8 mouse cellular contexts compared by ENCODE assay signal in genomic region chr1:90602759-90603560, GRCm38 (mm10). TPM values are rescaled to one million over a fixed set of nuclear protein-coding genes. Genes with fewer than 3 reads are reported as not detected.
A peak's percentile ranks its signal among the peaks of the same experiment; 100 is the strongest.
DNase-seq lines count a peak whose midpoint lies in the region; ATAC-seq and TF ChIP-seq lines count a peak whose summit lies in the region.

Cops8 (plus strand) TSS chr1:90602981.

- peak within 1 kb of the TSS; percentile 65 for H3K4me2 ChIP-seq in forebrain, embryonic 12.5 days
- peak within 1 kb of the TSS; percentile 82 for H3K4me2 ChIP-seq in heart, postnatal 0 days (ENCODE audit: low read depth, low read length)
- peak within 1 kb of the TSS; percentile 68 for H3K4me2 ChIP-seq in liver, embryonic 16.5 days (ENCODE audit: low read depth, low read length)
- peak within 1 kb of the TSS; percentile 84 for H3K4me2 ChIP-seq in neural tube, embryonic 13.5 days

- TF ChIP-seq CTCF in E14TG2a.4 (conservative IDR thresholded peaks at IDR 0.05; ENCODE audit: low read length): no peak
- no peak for TF ChIP-seq CTCF in heart, postnatal 0 days (IDR thresholded peaks at IDR 0.05; ENCODE audit: low read depth)
- TF ChIP-seq CTCF in testis, adult 2 months (IDR thresholded peaks at IDR 0.05; ENCODE audit: control insufficient read depth, insufficient read depth, insufficient replicate concordance, low read depth, low read length): no peak

- peak within 1 kb of the TSS; percentile 89 for H3K4me3 ChIP-seq in E14TG2a.4 (replicated peaks; ENCODE audit: low read length)
- peak within 1 kb of the TSS; percentile 91 for H3K4me3 ChIP-seq in forebrain, embryonic 12.5 days (replicated peaks)
- H3K4me3 ChIP-seq in heart, postnatal 0 days (ENCODE audit: low read depth, low read length): peak within 1 kb of the TSS; percentile 97
- H3K4me3 ChIP-seq in liver, embryonic 16.5 days (ENCODE audit: low read depth, low read length): peak within 1 kb of the TSS; percentile 73
- H3K4me3 ChIP-seq in neural tube, embryonic 13.5 days: peak within 1 kb of the TSS; percentile 63
- peak within 1 kb of the TSS; percentile 91 for H3K4me3 ChIP-seq in testis, adult 2 months (ENCODE audit: control insufficient read depth, low read depth, low read length)

- ATAC-seq in forebrain, embryonic 12.5 days (ENCODE audit: low FRiP score): peak; percentile 100
- peak; percentile 100 for ATAC-seq in heart, postnatal 0 days (ENCODE audit: insufficient read depth, low read depth)
- ATAC-seq in liver, embryonic 16.5 days (ENCODE audit: low read depth): peak; percentile 100
- ATAC-seq in neural tube, embryonic 13.5 days (ENCODE audit: low read depth): peak; percentile 99

- DNase-seq in c-Kit-positive CD71-positive TER-119-positive erythroid progenitor cells, embryonic 14.5 days (ENCODE audit: low spot score): peak; percentile 91
- peak; percentile 94 for DNase-seq in heart, postnatal 0 days (ENCODE audit: low spot score)
- DNase-seq in kidney, postnatal 4 days: peak; percentile 99

- H3K27ac ChIP-seq in forebrain, embryonic 12.5 days: peak within 1 kb of the TSS; percentile 56; the same call in 1 of the 2 replicates
- peak within 1 kb of the TSS; percentile 83 for H3K27ac ChIP-seq in heart, postnatal 0 days (ENCODE audit: low read depth)
- peak within 1 kb of the TSS; percentile 69 for H3K27ac ChIP-seq in liver, embryonic 16.5 days (ENCODE audit: low read length)
- peak within 1 kb of the TSS; percentile 77 for H3K27ac ChIP-seq in neural tube, embryonic 13.5 days (replicated peaks)
- H3K27ac ChIP-seq in testis, adult 2 months (ENCODE audit: control insufficient read depth, insufficient read depth, low read depth, low read length): peak within 1 kb of the TSS; percentile 58

- H3K9ac ChIP-seq in forebrain, embryonic 12.5 days: peak within 1 kb of the TSS; percentile 77
- H3K9ac ChIP-seq in heart, postnatal 0 days (replicated peaks; ENCODE audit: low read depth, low read length): peak within 1 kb of the TSS; percentile 95
- H3K9ac ChIP-seq in liver, embryonic 16.5 days (ENCODE audit: low read depth, low read length): peak within 1 kb of the TSS; percentile 70
- H3K9ac ChIP-seq in neural tube, embryonic 13.5 days: peak within 1 kb of the TSS; percentile 84

- H3K4me1 ChIP-seq in E14TG2a.4 (replicated peaks; ENCODE audit: low read depth, low read length): peaks cover 19% of the 10 kb centered on the region
- peaks cover 9% of the 10 kb centered on the region for H3K4me1 ChIP-seq in forebrain, embryonic 12.5 days
- H3K4me1 ChIP-seq in heart, postnatal 0 days (ENCODE audit: control insufficient read depth, insufficient read depth): no peaks in the 10 kb centered on the region
- H3K4me1 ChIP-seq in liver, embryonic 16.5 days (ENCODE audit: control insufficient read depth, low read depth, low read length): peaks cover 5% of the 10 kb centered on the region
- peaks cover 17% of the 10 kb centered on the region for H3K4me1 ChIP-seq in neural tube, embryonic 13.5 days (replicated peaks)
- H3K4me1 ChIP-seq in testis, adult 2 months (ENCODE audit: control insufficient read depth, insufficient read depth, low read length): peaks cover 3% of the 10 kb centered on the region; the same call in 1 of the 2 replicates

- peaks cover 6% of the 10 kb centered on the region; the same call in 1 of the 2 replicates for H3K27me3 ChIP-seq in E14TG2a.4 (ENCODE audit: insufficient read depth, low read length)
- H3K27me3 ChIP-seq in forebrain, embryonic 12.5 days: peaks cover 15% of the 10 kb centered on the region
- no peaks in the 10 kb centered on the region for H3K27me3 ChIP-seq in heart, postnatal 0 days (ENCODE audit: control insufficient read depth, insufficient read depth, low read length)
- H3K27me3 ChIP-seq in liver, embryonic 16.5 days (ENCODE audit: control insufficient read depth, insufficient read depth, low read depth, low read length): no peaks in the 10 kb centered on the region
- H3K27me3 ChIP-seq in neural tube, embryonic 13.5 days: peaks cover 17% of the 10 kb centered on the region; the same call in 1 of the 2 replicates
- H3K27me3 ChIP-seq in testis, adult 2 months (ENCODE audit: control insufficient read depth, insufficient read depth, low read length): no peaks in the 10 kb centered on the region

- no peak for TF ChIP-seq EP300 in heart, postnatal 0 days (IDR thresholded peaks at IDR 0.05; ENCODE audit: low read depth)

- H3K9me3 ChIP-seq in E14TG2a.4 (ENCODE audit: low read length): no peaks in the 10 kb centered on the region
- H3K9me3 ChIP-seq in forebrain, embryonic 12.5 days: no peaks in the 10 kb centered on the region
- H3K9me3 ChIP-seq in heart, postnatal 0 days (replicated peaks; ENCODE audit: control insufficient read depth, low read length): no peaks in the 10 kb centered on the region
- H3K9me3 ChIP-seq in liver, embryonic 16.5 days (replicated peaks; ENCODE audit: control insufficient read depth, low read length): no peaks in the 10 kb centered on the region
- H3K9me3 ChIP-seq in neural tube, embryonic 13.5 days: no peaks in the 10 kb centered on the region

- TF ChIP-seq POLR2A in testis, adult 2 months (IDR thresholded peaks at IDR 0.05; ENCODE audit: control insufficient read depth, low read depth, low read length): peak; percentile 96

- WGBS in forebrain, embryonic 12.5 days: 4% methylated on average over 48 of the region's 48 CpGs
- WGBS in heart, postnatal 0 days: 5% methylated on average over 48 of the region's 48 CpGs
- 4% methylated on average over 48 of the region's 48 CpGs for WGBS in liver, embryonic 16.5 days (ENCODE audit: insufficient replicate concordance)
- 6% methylated on average over 48 of the region's 48 CpGs for WGBS in neural tube, embryonic 13.5 days

- peaks cover 32% of the 10 kb centered on the region for H3K36me3 ChIP-seq in E14TG2a.4 (ENCODE audit: insufficient read depth, low read length)
- peaks cover 23% of the 10 kb centered on the region for H3K36me3 ChIP-seq in forebrain, embryonic 12.5 days (replicated peaks)
- peaks cover 26% of the 10 kb centered on the region for H3K36me3 ChIP-seq in heart, postnatal 0 days (replicated peaks; ENCODE audit: control insufficient read depth, insufficient read depth, low read length)
- H3K36me3 ChIP-seq in liver, embryonic 16.5 days (ENCODE audit: control insufficient read depth, insufficient read depth): peaks cover 5% of the 10 kb centered on the region
- H3K36me3 ChIP-seq in neural tube, embryonic 13.5 days: peaks cover 26% of the 10 kb centered on the region
- peaks cover 4% of the 10 kb centered on the region for H3K36me3 ChIP-seq in testis, adult 2 months (ENCODE audit: control insufficient read depth, insufficient read depth, low read length)

RNA-seq across cellular contexts. Expression of gene Cops8, which starts in this region (rescaled TPM):
- polyA plus RNA-seq in forebrain, embryonic 12.5 days (2016; fragmentation: Nextera tagmentation; extraction: Ambion mirVana): 171 and 177 TPM in 2 replicates
- 63.7 and 140 TPM in 2 replicates for total RNA-seq in heart, postnatal 0 days (2014; rRNA removed; ENCODE audit: low replicate concordance)
- 91.4 and 99.8 TPM in 2 replicates for polyA plus RNA-seq in heart, postnatal 0 days (2015; fragmentation: Nextera tagmentation; extraction: Ambion mirVana)
- 40.0 and 41.4 TPM in 2 replicates for polyA plus RNA-seq in liver, embryonic 16.5 days (2015; fragmentation: Nextera tagmentation; extraction: Ambion mirVana)
- 158 and 164 TPM in 2 replicates for polyA plus RNA-seq in neural tube, embryonic 13.5 days (2015; fragmentation: Nextera tagmentation; extraction: Ambion mirVana)
- polyA plus RNA-seq in testis, adult 2 months (2012; rRNA removed): 50.1 and 55.7 TPM in 2 replicates

Comparison
In these comparisons a context has a peak if more than half of its experiments do, and no peak if none do; other contexts are left out.
1. Peak in every context shown above with its lines: DNase-seq, ATAC-seq, H3K4me3 ChIP-seq and H3K27ac ChIP-seq.